ENCODE assay signal across 8 mouse cellular contexts in genomic region chr2:30440701-30441517, GRCm38 (mm10). TPM values are rescaled to one million over a fixed set of nuclear protein-coding genes. Genes with fewer than 3 reads are reported as not detected.
DNase-seq lines count a peak whose midpoint lies in the region; ATAC-seq and TF ChIP-seq lines count a peak whose summit lies in the region.

No protein-coding gene starts in this region.

- H3K27ac ChIP-seq in embryonic facial prominence, embryonic 11.5 days (replicated peaks; ENCODE audit: low read depth, low read length), result peak overlapping the region; percentile 95
- peak overlapping the region; percentile 97 for H3K27ac ChIP-seq in heart, adult 2 months
- H3K27ac ChIP-seq in limb, embryonic 13.5 days, result peak overlapping the region; percentile 99
- peak overlapping the region; percentile 87 for H3K27ac ChIP-seq in midbrain, embryonic 14.5 days (replicated peaks; ENCODE audit: low read depth, low read length)

- H3K4me3 ChIP-seq in embryonic facial prominence, embryonic 11.5 days (ENCODE audit: low read depth, low read length), result peak overlapping the region; percentile 9; the same call in 1 of the 2 replicates
- peak overlapping the region; percentile 41 for H3K4me3 ChIP-seq in heart, adult 2 months
- peak overlapping the region; percentile 16 for H3K4me3 ChIP-seq in limb, embryonic 13.5 days
- no peak overlapping the region for H3K4me3 ChIP-seq in midbrain, embryonic 14.5 days (replicated peaks; ENCODE audit: low read depth, low read length)

- peak overlapping the region; percentile 32 for H3K4me2 ChIP-seq in embryonic facial prominence, embryonic 11.5 days (ENCODE audit: low read depth, low read length)
- peak overlapping the region; percentile 61 for H3K4me2 ChIP-seq in limb, embryonic 13.5 days (replicated peaks)
- H3K4me2 ChIP-seq in midbrain, embryonic 14.5 days (ENCODE audit: low read length), result peak overlapping the region; percentile 33

- intact Hi-C loops in heart, adult 2 months (cut with DNase I), result loop anchor here (1.0 to 5.0 kb wide), 3 partner anchors 29 to 276 kb away; no protein-coding TSS in a partner anchor

- peak; percentile 97 for DNase-seq in 3T3-L1 (ENCODE audit: low read depth, low spot score)
- peak; percentile 76 for DNase-seq in adrenal gland, postnatal 10 days
- DNase-seq in embryonic facial prominence, embryonic 11.5 days (ENCODE audit: low spot score), result peak; percentile 96
- peak; percentile 82 to 85 for DNase-seq in heart, adult 2 months
- peak; percentile 84 for DNase-seq in kidney, adult 18-20 months
- peak; percentile 94 for DNase-seq in midbrain, embryonic 14.5 days
- DNase-seq in spleen, postnatal 10 days (ENCODE audit: low spot score in 2 of 2), result peak; percentile 44 to 65

- WGBS in embryonic facial prominence, embryonic 11.5 days, result 10% methylated on average over 12 of the region's 12 CpGs
- WGBS in heart, adult 2 months, result 3% methylated on average over 12 of the region's 12 CpGs
- 10% methylated on average over 12 of the region's 12 CpGs for WGBS in limb, embryonic 13.5 days
- 18% methylated on average over 12 of the region's 12 CpGs for whole genome bisulfite sequencing in midbrain, embryonic 14.5 days

- peak; percentile 17; the same call in 1 of the 2 replicates for ATAC-seq in embryonic facial prominence, embryonic 11.5 days (replicated peaks; ENCODE audit: insufficient number of reproducible peaks, low FRiP score, low TSS enrichment, low read depth)
- ATAC-seq in limb, embryonic 13.5 days (ENCODE audit: low FRiP score, low read depth), result peak; percentile 55
- peak; percentile 53; the same call in 1 of the 2 replicates for ATAC-seq in midbrain, embryonic 14.5 days (ENCODE audit: low FRiP score, low TSS enrichment)

- no peaks in the 10 kb centered on the region for H3K9me3 ChIP-seq in embryonic facial prominence, embryonic 11.5 days (replicated peaks; ENCODE audit: control insufficient read depth, low read length)
- no peaks in the 10 kb centered on the region for H3K9me3 ChIP-seq in limb, embryonic 13.5 days
- H3K9me3 ChIP-seq in midbrain, embryonic 14.5 days (ENCODE audit: control insufficient read depth, low read length), result no peaks in the 10 kb centered on the region

- no peaks in the 10 kb centered on the region for H3K27me3 ChIP-seq in embryonic facial prominence, embryonic 11.5 days (ENCODE audit: control insufficient read depth, insufficient read depth, low read length)
- no peaks in the 10 kb centered on the region for H3K27me3 ChIP-seq in heart, adult 2 months (ENCODE audit: control insufficient read depth, insufficient read depth, low read length)
- H3K27me3 ChIP-seq in limb, embryonic 13.5 days, result no peaks in the 10 kb centered on the region
- H3K27me3 ChIP-seq in midbrain, embryonic 14.5 days (ENCODE audit: control insufficient read depth, insufficient read depth, low read length), result no peaks in the 10 kb centered on the region

- H3K4me1 ChIP-seq in embryonic facial prominence, embryonic 11.5 days (ENCODE audit: control insufficient read depth, insufficient read depth, low read length), result peaks cover 30% of the 10 kb centered on the region
- H3K4me1 ChIP-seq in heart, adult 2 months (ENCODE audit: control insufficient read depth, insufficient read depth, low read length), result peaks cover 47% of the 10 kb centered on the region
- H3K4me1 ChIP-seq in limb, embryonic 13.5 days, result peaks cover 67% of the 10 kb centered on the region
- peaks cover 30% of the 10 kb centered on the region for H3K4me1 ChIP-seq in midbrain, embryonic 14.5 days (ENCODE audit: control insufficient read depth, insufficient read depth, low read length)

- no peaks in the 10 kb centered on the region for H3K79me2 ChIP-seq in heart, adult 2 months (replicated peaks; ENCODE audit: control insufficient read depth, insufficient read depth, low read length)

- peak overlapping the region; percentile 46 for H3K9ac ChIP-seq in embryonic facial prominence, embryonic 11.5 days (replicated peaks; ENCODE audit: low read length)
- peak overlapping the region; percentile 73 for H3K9ac ChIP-seq in heart, adult 2 months (ENCODE audit: low read depth, low read length)
- peak overlapping the region; percentile 58 for H3K9ac ChIP-seq in limb, embryonic 13.5 days
- 0 out of 2 replicates have a peak overlapping the region, but pooled peaks have one; percentile 7 for H3K9ac ChIP-seq in midbrain, embryonic 14.5 days (replicated peaks; ENCODE audit: low read length)

- peak; percentile 86 for TF ChIP-seq CTCF in heart, adult 2 months (IDR thresholded peaks at IDR 0.05)

- peak; percentile 69; the same call in 1 of the 2 replicates for TF ChIP-seq EP300 in heart, adult 2 months (IDR thresholded peaks at IDR 0.05; ENCODE audit: insufficient read depth, low read depth, low read length)

- TF ChIP-seq POLR2A in heart, adult 2 months (IDR thresholded peaks at IDR 0.05; ENCODE audit: insufficient read depth, low read depth, low read length), result peak; percentile 68

- peaks cover 10% of the 10 kb centered on the region for H3K36me3 ChIP-seq in embryonic facial prominence, embryonic 11.5 days (replicated peaks; ENCODE audit: control insufficient read depth, insufficient read depth, low read depth, low read length)
- H3K36me3 ChIP-seq in heart, adult 2 months (ENCODE audit: control insufficient read depth, insufficient read depth, low read length), result peaks cover 19% of the 10 kb centered on the region
- H3K36me3 ChIP-seq in limb, embryonic 13.5 days, result peaks cover 65% of the 10 kb centered on the region
- peaks cover 61% of the 10 kb centered on the region for H3K36me3 ChIP-seq in midbrain, embryonic 14.5 days (ENCODE audit: control insufficient read depth, insufficient read depth, low read length)

RNA-seq across cellular contexts. Expression of gene Ptpa, which starts 25.1 kb away (rescaled TPM):
- 100 to 1,000 TPM; 152 to 170 TPM for total RNA-seq in adrenal gland, postnatal 10 days (2021)
- polyA plus RNA-seq in embryonic facial prominence, embryonic 11.5 days (2014; fragmentation: Nextera tagmentation; extraction: Ambion mirVana), result 53.7 and 62.4 TPM in 2 replicates
- total RNA-seq in heart, adult 2 months (2021), result 10 to 100 TPM; 82.7 to 91.2 TPM
- polyA plus RNA-seq in heart, adult 2 months (2012; rRNA removed), result 88.7 and 107 TPM in 2 replicates
- 144 and 150 TPM in 2 replicates for polyA plus RNA-seq in limb, embryonic 13.5 days (2015; fragmentation: Nextera tagmentation; extraction: Ambion mirVana)
- polyA plus RNA-seq in midbrain, embryonic 14.5 days (2014; fragmentation: Nextera tagmentation; extraction: Ambion mirVana), result 86.7 and 115 TPM in 2 replicates

RNA-seq across cellular contexts. Expression of gene Crat, which starts 25.3 kb away (rescaled TPM):
- 100 to 1,000 TPM; 317 to 355 TPM for total RNA-seq in adrenal gland, postnatal 10 days (2021)
- 24.0 and 29.6 TPM in 2 replicates for polyA plus RNA-seq in embryonic facial prominence, embryonic 11.5 days (2014; fragmentation: Nextera tagmentation; extraction: Ambion mirVana)
- total RNA-seq in heart, adult 2 months (2021), result 100 to 1,000 TPM; 452 to 542 TPM
- polyA plus RNA-seq in heart, adult 2 months (2012; rRNA removed), result 695 and 713 TPM in 2 replicates
- polyA plus RNA-seq in limb, embryonic 13.5 days (2015; fragmentation: Nextera tagmentation; extraction: Ambion mirVana), result 28.0 and 31.1 TPM in 2 replicates
- polyA plus RNA-seq in midbrain, embryonic 14.5 days (2014; fragmentation: Nextera tagmentation; extraction: Ambion mirVana), result 22.2 and 24.0 TPM in 2 replicates

RNA-seq across cellular contexts. Expression of gene Ier5l, which starts 33.1 kb away (rescaled TPM):
- 1 to 10 TPM; 5.9 to 8.4 TPM for total RNA-seq in adrenal gland, postnatal 10 days (2021)
- polyA plus RNA-seq in embryonic facial prominence, embryonic 11.5 days (2014; fragmentation: Nextera tagmentation; extraction: Ambion mirVana), result 6.6 and 12.6 TPM in 2 replicates
- 1 to 10 TPM; 2.8 to 3.0 TPM for total RNA-seq in heart, adult 2 months (2021)
- 3.4 and 5.6 TPM in 2 replicates for polyA plus RNA-seq in heart, adult 2 months (2012; rRNA removed)
- polyA plus RNA-seq in limb, embryonic 13.5 days (2015; fragmentation: Nextera tagmentation; extraction: Ambion mirVana), result 2.9 and 3.0 TPM in 2 replicates
- 3.7 and 4.3 TPM in 2 replicates for polyA plus RNA-seq in midbrain, embryonic 14.5 days (2014; fragmentation: Nextera tagmentation; extraction: Ambion mirVana)

RNA-seq across cellular contexts. Expression of gene Dolpp1, which starts 48.9 kb away (rescaled TPM):
- 10 to 100 TPM; 14.5 to 23.6 TPM for total RNA-seq in adrenal gland, postnatal 10 days (2021)
- polyA plus RNA-seq in embryonic facial prominence, embryonic 11.5 days (2014; fragmentation: Nextera tagmentation; extraction: Ambion mirVana), result 29.1 and 33.4 TPM in 2 replicates
- 1 to 10 TPM; 5.9 to 9.0 TPM for total RNA-seq in heart, adult 2 months (2021)
- polyA plus RNA-seq in heart, adult 2 months (2012; rRNA removed), result 23.5 and 25.1 TPM in 2 replicates
- polyA plus RNA-seq in limb, embryonic 13.5 days (2015; fragmentation: Nextera tagmentation; extraction: Ambion mirVana), result 33.1 and 33.5 TPM in 2 replicates
- 56.3 and 57.2 TPM in 2 replicates for polyA plus RNA-seq in midbrain, embryonic 14.5 days (2014; fragmentation: Nextera tagmentation; extraction: Ambion mirVana)

Comparison
In these comparisons a context has a peak if more than half of its experiments do, and no peak if none do; other contexts are left out.
1. H3K9ac ChIP-seq: peak in every context shown above with its lines; median percentile 73 in heart, adult 2 months; 58 in limb, embryonic 13.5 days; 46 in embryonic facial prominence, embryonic 11.5 days; 7 in midbrain, embryonic 14.5 days.
2. RNA of gene Crat, which starts 25.3 kb away (polyA plus RNA-seq): 695 to 713 TPM in heart, adult 2 months; 28.0 to 31.1 TPM in limb, embryonic 13.5 days, 22.2 to 24.0 TPM in midbrain, embryonic 14.5 days and 24.0 to 29.6 TPM in embryonic facial prominence, embryonic 11.5 days; every median in the first group is over 10 times any median in the second.
3. Peak in every context shown above with its lines, with median percentiles within 50 percentile points of each other: DNase-seq, ATAC-seq, H3K27ac ChIP-seq and H3K4me2 ChIP-seq.